Mouse (Mus musculus) ES-Bruce4 (cell line): ENCODE results near the gene Arid1b.

Experiments used
- CTCF ChIP-seq: IDR thresholded peaks from one replicate; pipeline ENCODE4 v1.8.1; 2011; ENCODE audit warnings: low read depth, low read length
- POLR2A ChIP-seq: IDR thresholded peaks from one replicate; pipeline ENCODE4 v1.8.1; 2011; ENCODE audit warnings: low read length; ENCODE audit not compliant: insufficient read depth

GRCm38 (mm10) chr17:5066835-5067234, 72.7 kb downstream of the Arid1b start:
- TF ChIP-seq CTCF (no peak), POLR2A (no peak)
